Mouse (Mus musculus) embryonic facial prominence, embryonic 15.5 days (tissue): ENCODE data around the gene Hoxb2. TPM values are rescaled to one million over a fixed set of nuclear protein-coding genes. Genes with fewer than 3 reads are reported as not detected.

Source experiments
- ATAC-seq: fragments of 200-750 bp; cut with Nextera tagmentation; 2 replicates; pipeline ENCODE4 v1.8.0; 2017; ENCODE audit warnings: low read depth, moderate TSS enrichment; ENCODE audit not compliant: insufficient number of reproducible peaks, low FRiP score, low TSS enrichment
- H3K27ac ChIP-seq: fragments of 300-500 bp; sonication (generic); replicated peaks from 2 replicates; pipeline ENCODE4 v1.5.1; 2015; ENCODE audit warnings: mild to moderate bottlenecking, inconsistent platforms
- H3K27me3 ChIP-seq: fragments of 300-500 bp; sonication (generic); 2 replicates; pipeline ENCODE4 v1.6.1; 2015; ENCODE audit warnings: inconsistent platforms
- H3K36me3 ChIP-seq: fragments of 300-500 bp; sonication (generic); 2 replicates; pipeline ENCODE4 v1.6.1; 2015; ENCODE audit warnings: mild to moderate bottlenecking, inconsistent platforms
- H3K4me1 ChIP-seq: fragments of 300-500 bp; sonication (generic); 2 replicates; pipeline ENCODE4 v1.6.1; 2015; ENCODE audit warnings: inconsistent platforms
- H3K4me2 ChIP-seq: fragments of 300-500 bp; sonication (generic); replicated peaks from 2 replicates; pipeline ENCODE4 v1.6.1; 2015; ENCODE audit warnings: mild to moderate bottlenecking, inconsistent platforms
- H3K4me3 ChIP-seq: fragments of 300-500 bp; sonication (generic); replicated peaks from 2 replicates; pipeline ENCODE4 v1.5.1; 2015; ENCODE audit warnings: mild to moderate bottlenecking, inconsistent platforms
- H3K9ac ChIP-seq: fragments of 300-500 bp; sonication (generic); 2 replicates; pipeline ENCODE4 v1.6.1; 2015; ENCODE audit warnings: inconsistent platforms
- H3K9me3 ChIP-seq: fragments of 300-500 bp; sonication (generic); replicated peaks from 2 replicates; pipeline ENCODE4 v1.6.1; 2016; ENCODE audit warnings: inconsistent platforms
- WGBS: fragments of 180-500 bp; shearing (Covaris S2); methylation state at CpG from one replicate; pipeline ENCODE4 v1.1.7; 2015; 5-methylcytosine and 5-hydroxymethylcytosine counted together
- polyA plus RNA-seq: library from polyadenylated mRNA; unstranded; fragments of >200 nt; fragmentation: Nextera tagmentation; extraction: Ambion mirVana; gene quantifications from 2 replicates; pipeline ENCODE4 v1.2.1, GENCODE M21; 2015

Gene Hoxb2
- polyA plus RNA-seq, result 1.1 and 1.4 TPM in 2 replicates

DNA sequence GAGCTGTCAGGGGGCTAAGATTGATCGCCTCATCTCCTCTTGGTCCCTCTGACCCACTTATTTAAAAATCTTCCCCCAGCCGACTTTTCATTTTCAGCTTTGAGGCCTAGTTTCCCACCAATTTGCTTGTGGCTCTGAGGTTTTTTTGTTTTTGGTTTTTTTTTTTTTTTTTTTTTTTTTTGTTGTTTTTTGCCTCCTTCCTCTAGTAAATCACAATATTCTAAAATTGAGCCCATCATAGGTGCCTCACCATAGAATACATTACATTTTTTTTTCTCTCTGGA lies at the start of gene Hoxb2:
Gene Hoxb2 (plus strand): TSS at position 185 of the 284 bp plus-strand sequence.
- Histone ChIP-seq H3K9me3 (no peaks in the 10 kb centered on the region), H3K27me3 (peaks cover 93% of the 10 kb centered on the region), H3K36me3 (no peaks in the 10 kb centered on the region), H3K4me1 (peaks cover 20% of the 10 kb centered on the region), H3K27ac (no peak within 1 kb of the TSS), H3K9ac (no peak within 1 kb of the TSS), H3K4me3 (no peak within 1 kb of the TSS), H3K4me2 (no peak within 1 kb of the TSS)
- 29% methylated on average over 2 of the region's 2 CpGs for WGBS
- no peak for ATAC-seq

DNA sequence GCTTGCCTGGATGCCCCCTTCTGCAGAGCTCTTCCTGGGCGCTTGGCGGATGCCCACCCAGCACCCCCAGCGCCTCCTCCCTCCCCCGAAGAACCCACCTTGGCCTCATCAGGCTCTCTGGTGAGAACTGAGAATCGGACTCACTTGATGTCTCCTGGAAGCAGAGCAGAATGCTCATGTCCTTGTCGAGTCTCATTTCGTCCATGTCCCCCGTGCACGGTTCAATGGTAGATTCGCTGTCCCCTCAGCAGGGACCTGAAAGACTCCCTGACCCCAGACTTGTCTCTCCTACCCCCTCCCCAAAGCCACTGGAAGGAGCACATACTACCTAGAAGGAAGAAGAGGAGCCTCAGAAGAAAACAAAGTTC lies 49.3 kb upstream of the Hoxb2 start:
- WGBS, result 7% methylated on average over 10 of the region's 10 CpGs
- Histone ChIP-seq H3K27me3 (peaks cover 100% of the 10 kb centered on the region), H3K4me1 (peaks cover 21% of the 10 kb centered on the region; the same call in 1 of the 2 replicates), H3K4me2 (no peak overlapping the region), H3K36me3 (no peaks in the 10 kb centered on the region), H3K9me3 (no peaks in the 10 kb centered on the region), H3K9ac (no peak overlapping the region), H3K27ac (no peak overlapping the region), H3K4me3 (no peak overlapping the region)
- no peak for ATAC-seq

DNA sequence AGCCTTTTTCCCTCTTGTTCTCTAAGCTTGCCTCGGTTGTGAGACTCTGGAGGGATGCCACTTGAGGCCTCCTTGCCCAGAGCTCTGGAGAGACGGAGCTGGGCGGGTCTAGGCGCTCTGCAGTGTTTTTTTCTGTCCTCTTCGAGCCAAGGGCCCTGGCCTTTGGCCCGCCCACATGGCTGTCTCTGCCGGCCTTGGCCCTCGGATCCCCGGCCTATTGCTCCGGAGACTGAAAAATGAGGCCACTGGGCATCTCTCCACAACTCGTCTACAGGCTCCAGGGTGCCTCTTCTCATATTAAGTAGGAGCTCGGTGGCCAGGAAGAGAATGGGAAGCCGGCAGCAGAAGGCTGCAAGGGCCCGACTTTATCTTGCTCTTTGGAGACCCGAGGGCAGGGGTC lies 48.5 kb upstream of the Hoxb2 start:
- H3K4me3 ChIP-seq, result no peak overlapping the region
- H3K27ac ChIP-seq, result no peak overlapping the region
- no peak overlapping the region for H3K9ac ChIP-seq
- H3K9me3 ChIP-seq, result no peaks in the 10 kb centered on the region
- H3K27me3 ChIP-seq, result peaks cover 100% of the 10 kb centered on the region
- H3K36me3 ChIP-seq, result no peaks in the 10 kb centered on the region
- 2% methylated on average over 15 of the region's 15 CpGs for WGBS
- ATAC-seq, result no peak
- peaks cover 21% of the 10 kb centered on the region; the same call in 1 of the 2 replicates for H3K4me1 ChIP-seq
- no peak overlapping the region for H3K4me2 ChIP-seq

DNA sequence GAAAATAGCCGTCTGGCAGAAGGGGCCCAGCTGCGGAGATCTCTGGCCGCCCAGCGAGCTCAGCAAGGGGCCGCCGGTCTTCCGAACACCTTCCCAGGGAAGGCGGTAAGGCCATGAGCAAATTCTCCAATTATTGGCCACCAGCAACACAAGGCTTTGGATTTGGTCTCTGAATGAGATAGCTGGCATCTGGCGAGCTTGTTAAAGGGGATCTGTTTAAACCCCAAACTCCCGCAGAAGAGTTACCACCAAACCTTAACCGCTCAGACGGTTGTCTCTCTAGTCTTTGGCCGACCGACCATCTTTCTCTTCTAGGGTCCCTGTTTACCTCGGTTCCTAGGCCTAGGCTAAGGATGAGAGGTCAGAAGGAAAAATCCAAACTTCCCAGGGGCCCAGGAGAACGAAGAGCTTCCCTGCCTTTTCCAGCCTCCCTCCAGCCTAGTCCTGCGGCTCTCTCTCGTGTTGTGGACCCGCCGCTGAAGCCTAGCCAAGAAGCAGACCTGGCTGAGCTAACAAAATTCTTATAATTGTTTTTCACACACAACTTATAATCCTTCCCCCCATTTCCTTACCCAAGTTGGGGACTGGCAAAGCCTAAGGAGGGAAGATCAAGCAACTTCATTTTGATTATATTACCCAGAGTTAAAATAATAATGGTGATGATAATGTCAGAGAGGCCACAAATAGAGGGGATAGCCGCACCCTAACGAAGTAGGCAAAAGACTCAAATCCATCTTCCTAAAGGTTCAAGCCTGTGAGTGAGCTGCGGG lies 47.8 kb upstream of the Hoxb2 start:
- H3K4me3 ChIP-seq, result no peak overlapping the region
- H3K4me2 ChIP-seq, result no peak overlapping the region
- peaks cover 100% of the 10 kb centered on the region for H3K27me3 ChIP-seq
- H3K9me3 ChIP-seq, result no peaks in the 10 kb centered on the region
- H3K27ac ChIP-seq, result no peak overlapping the region
- peaks cover 21% of the 10 kb centered on the region; the same call in 1 of the 2 replicates for H3K4me1 ChIP-seq
- ATAC-seq, result no peak
- H3K9ac ChIP-seq, result no peak overlapping the region
- WGBS, result 5% methylated on average over 23 of the region's 23 CpGs
- H3K36me3 ChIP-seq, result no peaks in the 10 kb centered on the region

DNA sequence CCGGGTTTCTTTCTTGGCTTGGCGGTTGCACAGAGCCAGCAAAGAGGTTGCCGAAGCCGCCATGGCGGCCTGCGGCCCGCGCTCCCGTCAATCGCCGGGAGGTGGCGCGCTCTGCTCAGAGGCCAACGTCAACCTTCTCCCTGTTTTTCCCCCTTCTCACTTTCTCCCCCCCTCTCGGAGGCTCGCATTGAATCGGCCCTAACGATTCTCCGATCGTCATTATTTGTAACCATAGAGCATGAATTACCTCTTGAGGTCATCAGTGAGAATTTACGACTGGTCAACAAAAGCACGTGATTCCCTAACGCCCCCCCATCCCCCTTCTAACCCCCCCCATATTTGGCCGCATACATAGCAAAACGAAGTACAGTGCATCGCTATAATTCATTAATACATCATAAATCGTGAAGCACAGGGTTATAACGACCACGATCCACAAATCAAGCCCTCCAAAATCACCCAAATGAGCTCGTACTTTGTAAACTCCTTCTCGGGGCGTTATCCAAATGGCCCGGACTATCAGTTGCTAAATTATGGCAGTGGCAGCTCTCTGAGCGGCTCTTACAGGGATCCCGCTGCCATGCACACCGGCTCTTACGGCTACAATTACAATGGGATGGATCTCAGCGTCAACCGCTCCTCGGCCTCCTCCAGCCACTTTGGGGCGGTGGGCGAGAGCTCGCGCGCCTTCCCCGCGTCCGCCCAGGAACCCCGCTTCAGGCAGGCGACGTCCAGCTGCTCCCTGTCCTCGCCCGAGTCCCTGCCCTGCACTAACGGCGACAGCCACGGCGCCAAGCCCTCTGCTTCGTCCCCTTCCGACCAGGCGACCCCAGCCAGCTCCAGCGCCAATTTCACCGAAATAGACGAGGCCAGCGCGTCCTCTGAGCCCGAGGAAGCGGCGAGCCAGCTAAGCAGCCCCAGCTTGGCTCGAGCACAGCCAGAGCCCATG lies 46.9 kb upstream of the Hoxb2 start, which contains the start of gene Hoxb5:
Gene Hoxb5 (plus strand): TSS at position 186 of the 949 bp plus-strand sequence.
- ATAC-seq, result no peak
- Histone ChIP-seq H3K4me1 (peaks cover 21% of the 10 kb centered on the region; the same call in 1 of the 2 replicates), H3K27me3 (peaks cover 100% of the 10 kb centered on the region), H3K9me3 (no peaks in the 10 kb centered on the region), H3K9ac (no peak within 1 kb of the TSS), H3K27ac (no peak within 1 kb of the TSS), H3K4me2 (peak within 1 kb of the TSS; percentile 19; the same call in 1 of the 2 replicates), H3K4me3 (no peak within 1 kb of the TSS; the same call in 1 of the 2 replicates), H3K36me3 (no peaks in the 10 kb centered on the region)
- WGBS, result 1% methylated on average over 68 of the region's 69 CpGs

DNA sequence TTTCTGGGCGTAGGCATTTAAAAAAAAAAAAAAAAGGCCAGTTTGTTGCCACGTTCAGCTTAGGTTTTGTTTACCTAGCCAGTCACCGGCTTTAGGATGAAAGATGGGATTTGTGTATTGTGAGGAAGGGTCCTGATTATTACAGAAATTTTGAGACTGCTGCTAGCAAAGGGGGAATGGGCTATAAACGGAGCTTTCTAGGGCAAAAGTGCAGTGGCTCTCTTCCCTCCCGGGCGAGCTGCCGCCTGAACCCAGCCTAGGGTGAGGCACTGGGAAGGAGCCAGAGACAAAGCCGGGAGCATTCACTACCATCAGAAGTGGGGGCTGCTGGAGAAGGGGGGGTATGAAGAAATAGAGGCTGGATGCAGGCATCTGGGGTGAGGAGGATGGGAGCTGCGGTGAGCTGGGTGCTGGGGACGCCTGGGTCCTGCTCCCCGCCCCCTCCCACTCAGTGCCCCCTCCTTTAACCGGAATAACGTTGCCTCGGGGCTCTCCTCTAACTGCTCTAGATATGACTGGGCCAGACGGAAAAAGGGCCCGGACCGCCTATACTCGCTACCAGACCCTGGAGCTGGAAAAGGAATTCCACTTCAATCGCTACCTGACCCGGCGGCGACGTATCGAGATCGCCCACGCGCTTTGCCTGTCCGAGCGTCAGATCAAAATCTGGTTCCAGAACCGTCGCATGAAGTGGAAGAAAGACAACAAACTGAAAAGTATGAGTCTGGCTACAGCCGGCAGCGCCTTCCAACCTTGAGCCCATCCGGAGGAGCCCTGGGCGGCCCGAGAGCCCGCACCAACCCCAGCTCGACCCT lies 45.7 kb upstream of the Hoxb2 start:
- H3K9ac ChIP-seq, result no peak overlapping the region

DNA sequence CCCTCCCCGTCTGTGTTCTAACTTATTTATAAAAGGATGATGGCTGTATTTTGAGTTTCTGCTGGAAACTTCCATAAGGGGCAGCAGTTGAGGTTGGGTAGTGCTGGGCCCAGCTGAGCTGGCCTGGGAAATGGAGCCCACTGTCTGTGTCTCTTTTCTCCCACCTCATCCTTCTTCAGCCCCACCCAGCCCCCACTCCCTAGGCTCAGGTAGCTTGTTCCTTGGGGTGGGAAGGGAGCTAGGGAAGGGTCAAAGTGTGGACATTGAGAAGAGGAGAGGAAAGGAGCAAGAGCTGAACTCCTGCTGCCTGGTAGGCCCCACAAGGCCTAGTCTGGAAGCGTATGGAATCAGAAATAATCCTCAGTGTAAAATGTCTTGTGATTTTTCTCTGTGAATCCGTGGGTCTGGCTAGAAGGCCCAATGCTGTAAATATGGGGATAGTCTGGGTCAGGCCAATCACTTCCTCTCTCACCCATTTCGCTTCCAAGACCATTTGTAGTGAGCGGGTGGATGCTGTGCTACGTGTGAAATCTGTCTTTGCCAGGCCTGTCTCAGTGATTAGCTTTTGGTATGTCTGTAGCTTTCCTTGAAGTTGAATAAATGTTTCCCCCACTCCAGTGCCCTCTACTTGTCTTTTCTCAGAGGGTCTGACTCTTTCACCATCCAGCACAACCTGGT lies 44.7 kb upstream of the Hoxb2 start:
- Histone ChIP-seq H3K36me3 (no peaks in the 10 kb centered on the region), H3K27me3 (peaks cover 100% of the 10 kb centered on the region), H3K9ac (no peak overlapping the region), H3K9me3 (no peaks in the 10 kb centered on the region), H3K4me1 (peaks cover 10% of the 10 kb centered on the region; the same call in 1 of the 2 replicates), H3K4me3 (no peak overlapping the region), H3K4me2 (no peak overlapping the region), H3K27ac (no peak overlapping the region)
- no peak for ATAC-seq
- 46% methylated on average over 6 of the region's 6 CpGs for WGBS

More for the DNA sequence above, 45.7 kb upstream of the Hoxb2 start:
- Histone ChIP-seq H3K27ac (no peak overlapping the region), H3K4me2 (no peak overlapping the region), H3K4me3 (no peak overlapping the region), H3K36me3 (no peaks in the 10 kb centered on the region), H3K4me1 (peaks cover 14% of the 10 kb centered on the region; the same call in 1 of the 2 replicates), H3K27me3 (peaks cover 100% of the 10 kb centered on the region), H3K9me3 (no peaks in the 10 kb centered on the region)
- 0 out of 2 replicates have a peak, but pooled peaks have one; percentile 51 for ATAC-seq
- 1% methylated on average over 38 of the region's 38 CpGs for WGBS

DNA sequence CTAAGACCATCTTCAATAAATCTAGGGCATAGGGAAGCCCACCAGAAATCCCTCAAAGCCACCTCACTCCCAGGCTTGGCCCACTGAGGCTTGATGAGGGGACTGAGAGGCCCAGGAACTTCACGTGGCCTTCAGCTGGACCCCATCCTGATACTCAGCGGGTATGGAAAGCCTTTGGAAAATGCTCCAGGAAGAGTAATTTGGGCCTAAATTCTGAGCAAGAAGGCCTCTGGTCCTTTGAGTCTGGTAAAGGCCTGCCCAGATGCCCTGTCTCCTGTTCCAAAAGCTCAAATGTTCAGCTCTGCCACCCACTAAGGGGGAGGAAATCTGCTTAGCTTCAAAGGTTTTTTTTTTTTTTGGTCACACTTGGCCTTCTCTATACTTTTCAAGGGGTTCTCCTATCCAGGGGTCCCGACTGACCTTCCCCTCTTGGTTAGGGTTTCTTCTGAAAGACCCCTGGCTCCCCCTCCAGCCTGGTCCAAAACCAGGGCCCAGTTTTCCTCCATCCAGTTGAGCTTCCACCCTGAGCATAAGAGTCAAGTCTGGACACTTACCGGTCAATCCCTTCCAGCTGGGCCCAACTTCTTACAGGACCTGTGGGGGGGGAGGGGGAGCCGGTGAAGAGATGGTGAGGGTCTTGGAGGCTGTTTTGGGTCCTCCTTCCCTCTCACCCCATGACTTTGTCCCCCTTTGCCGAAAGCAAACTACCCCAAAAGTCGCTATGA lies 44.0 kb upstream of the Hoxb2 start:
- Histone ChIP-seq H3K4me2 (no peak overlapping the region), H3K9ac (no peak overlapping the region), H3K4me1 (peaks cover 9% of the 10 kb centered on the region; the same call in 1 of the 2 replicates), H3K4me3 (no peak overlapping the region), H3K36me3 (no peaks in the 10 kb centered on the region), H3K9me3 (no peaks in the 10 kb centered on the region), H3K27me3 (peaks cover 100% of the 10 kb centered on the region), H3K27ac (no peak overlapping the region)
- 18% methylated on average over 7 of the region's 7 CpGs for WGBS
- no peak for ATAC-seq

DNA sequence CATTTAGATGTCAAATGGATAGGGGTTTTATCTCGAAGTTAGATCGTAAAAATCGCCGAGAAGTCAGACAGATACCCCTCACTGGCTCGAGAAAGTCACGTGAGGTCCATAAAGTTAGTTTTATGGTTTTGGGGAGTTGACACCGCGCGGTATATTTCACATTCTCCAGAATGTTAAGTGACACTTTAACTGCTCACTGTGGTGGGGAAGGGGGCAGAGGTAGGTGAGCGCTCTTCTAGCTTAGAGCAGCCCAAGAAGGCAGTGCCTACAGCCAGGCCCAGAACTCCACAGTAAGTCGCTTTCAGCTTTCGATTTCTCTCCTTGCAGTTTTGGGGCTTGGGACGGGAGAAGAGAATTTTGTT lies 43.4 kb upstream of the Hoxb2 start:
- H3K36me3 ChIP-seq, result no peaks in the 10 kb centered on the region
- no peaks in the 10 kb centered on the region for H3K9me3 ChIP-seq
- 7% methylated on average over 13 of the region's 13 CpGs for WGBS
- ATAC-seq, result no peak
- peaks cover 9% of the 10 kb centered on the region; the same call in 1 of the 2 replicates for H3K4me1 ChIP-seq
- H3K27me3 ChIP-seq, result peaks cover 100% of the 10 kb centered on the region
- H3K27ac ChIP-seq, result no peak overlapping the region
- no peak overlapping the region for H3K4me3 ChIP-seq
- H3K4me2 ChIP-seq, result no peak overlapping the region
- no peak overlapping the region for H3K9ac ChIP-seq

DNA sequence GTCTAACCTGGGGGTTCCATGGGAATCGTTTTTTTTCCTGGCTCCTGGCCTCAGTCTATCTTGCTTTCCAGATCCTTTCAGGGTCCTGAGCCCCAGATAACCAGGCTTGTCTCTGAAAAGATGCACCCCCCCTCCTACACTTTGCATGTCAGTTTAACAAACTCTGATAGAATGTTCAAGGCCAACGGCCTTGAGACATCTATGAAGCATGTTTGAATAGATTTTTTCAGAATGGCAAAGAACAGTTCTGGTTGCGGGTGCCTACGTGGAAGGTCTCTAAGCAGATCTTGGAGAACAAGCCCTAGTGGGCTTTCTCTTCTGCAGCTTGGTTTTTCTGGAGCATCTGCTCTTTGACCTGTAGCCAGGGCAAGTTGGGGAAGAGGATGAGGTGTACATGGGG lies 41.6 kb upstream of the Hoxb2 start:
- no peak overlapping the region for H3K9ac ChIP-seq
- H3K36me3 ChIP-seq, result no peaks in the 10 kb centered on the region
- 11% methylated on average over 4 of the region's 4 CpGs for WGBS
- H3K27me3 ChIP-seq, result peaks cover 100% of the 10 kb centered on the region
- H3K4me2 ChIP-seq, result no peak overlapping the region
- peaks cover 3% of the 10 kb centered on the region; the same call in 1 of the 2 replicates for H3K4me1 ChIP-seq
- H3K9me3 ChIP-seq, result no peaks in the 10 kb centered on the region
- H3K27ac ChIP-seq, result no peak overlapping the region
- no peak overlapping the region for H3K4me3 ChIP-seq
- ATAC-seq, result no peak
